Mouse (Mus musculus) retina, adult 2 months (tissue): Measurements from ENCODE around the gene Vav1.

Experiments
- DNase-seq: peaks from one replicate; pipeline ENCODE4 v3.0.0-alpha.2; 2012; ENCODE audit warnings: low read depth, low spot score

Vav1 gene

GRCm38 (mm10) chr17:57278943-57279590 lies at the start of gene Vav1:
Gene Vav1 (plus strand): TSS chr17:57279100.
- DNase-seq = no peak

GRCm38 (mm10) chr17:57229851-57230727 lies 48.8 kb upstream of the Vav1 start:
- no peak for DNase-seq

- DNase-seq = no peak
These were observed 48.2 kb upstream of the Vav1 start for GRCm38 (mm10) chr17:57230728-57231125.

GRCm38 (mm10) chr17:57231321-57231771 lies 47.6 kb upstream of the Vav1 start:
- DNase-seq = no peak

- DNase-seq = no peak
These were observed 46.7 kb upstream of the Vav1 start for GRCm38 (mm10) chr17:57232200-57232599.

GRCm38 (mm10) chr17:57233038-57233437 lies 45.9 kb upstream of the Vav1 start:
- no peak for DNase-seq

GRCm38 (mm10) chr17:57234254-57234928 lies 44.5 kb upstream of the Vav1 start:
- DNase-seq = no peak

GRCm38 (mm10) chr17:57235803-57236202 lies 43.1 kb upstream of the Vav1 start:
- DNase-seq = no peak

- no peak for DNase-seq
These were observed 41.7 kb upstream of the Vav1 start for GRCm38 (mm10) chr17:57237181-57237580.

- DNase-seq = no peak
These were observed 35.1 kb upstream of the Vav1 start for GRCm38 (mm10) chr17:57243650-57244370.

GRCm38 (mm10) chr17:57245311-57245929 lies 33.5 kb upstream of the Vav1 start:
- DNase-seq = no peak

GRCm38 (mm10) chr17:57246663-57247392 lies 32.1 kb upstream of the Vav1 start:
- no peak for DNase-seq

GRCm38 (mm10) chr17:57247393-57248200 lies 31.3 kb upstream of the Vav1 start:
- peak; percentile 99 for DNase-seq

GRCm38 (mm10) chr17:57248201-57248699 lies 30.6 kb upstream of the Vav1 start, which contains the start of gene Gpr108:
Gene Gpr108 (minus strand): TSS chr17:57248446.
- peak; percentile 64 for DNase-seq

GRCm38 (mm10) chr17:57248771-57249170 lies 30.1 kb upstream of the Vav1 start:
- DNase-seq = no peak

- peak; percentile 84 for DNase-seq
These were observed 29.4 kb upstream of the Vav1 start, which contains the start of gene Trip10 for GRCm38 (mm10) chr17:57249186-57250181. Gene Trip10 (plus strand): TSS chr17:57249455.

- DNase-seq = no peak
These were observed 28.3 kb upstream of the Vav1 start for GRCm38 (mm10) chr17:57250461-57251160.
